In the genomic region with DNA sequence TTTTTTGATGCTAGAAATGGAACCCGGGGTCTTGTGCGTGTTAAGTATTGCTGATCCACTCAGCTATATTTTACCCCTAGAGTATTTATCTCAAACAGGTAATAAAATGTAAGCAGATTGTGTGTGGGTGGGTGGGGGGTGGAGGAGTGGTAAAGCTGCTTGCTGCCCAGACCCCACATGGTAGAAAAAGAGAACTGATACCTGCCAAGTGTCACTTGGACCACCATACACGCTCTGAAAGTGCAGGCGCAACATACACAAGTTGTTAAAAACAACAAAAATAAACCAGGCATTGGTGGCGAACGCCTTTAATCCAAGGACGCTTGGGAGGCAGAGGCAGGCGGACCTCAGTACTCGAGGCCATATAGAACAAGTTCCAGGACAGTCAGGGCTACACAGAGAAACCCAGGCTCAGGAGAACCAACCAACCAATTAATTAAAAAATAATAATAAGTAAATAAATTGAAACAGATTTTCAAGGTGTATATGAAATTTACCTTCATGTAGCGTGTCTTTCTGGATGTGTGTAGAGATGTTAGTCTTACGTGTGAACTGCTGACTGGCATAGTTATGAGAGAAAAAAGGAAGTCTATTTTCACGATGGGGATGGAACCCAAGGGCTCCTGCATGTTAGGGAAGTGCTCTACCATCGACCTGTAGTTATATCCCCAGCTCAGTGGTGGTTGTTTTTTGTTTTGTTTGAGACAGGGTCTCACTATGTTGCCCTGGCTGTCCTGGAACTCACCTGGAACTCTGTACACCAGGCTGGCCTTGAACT, we compare ENCODE assay signal across 10 mouse cellular contexts. TPM values are rescaled to one million over a fixed set of nuclear protein-coding genes. Genes with fewer than 3 reads are reported as not detected.
DNase-seq lines count a peak whose midpoint lies in the region; ATAC-seq and TF ChIP-seq lines count a peak whose summit lies in the region.
"Had no signal": no experiment of that assay in that cellular context is flagged by ENCODE, and none has a peak within 500 bp of the region (broad histone marks: within the 10 kb centered on the region; RNA-seq: fewer than 3 reads in every experiment).

No protein-coding gene starts in this region.

- H3K4me2 ChIP-seq in heart, embryonic 15.5 days, result peak overlapping the region; percentile 69
- H3K4me2 ChIP-seq in hindbrain, embryonic 14.5 days (replicated peaks), result peak overlapping the region; percentile 59
- peak overlapping the region; percentile 50 for H3K4me2 ChIP-seq in midbrain, embryonic 11.5 days

- H3K36me3 ChIP-seq in heart, embryonic 15.5 days, result no peaks in the 10 kb centered on the region
- H3K36me3 ChIP-seq in heart, adult 2 months (ENCODE audit: control insufficient read depth, insufficient read depth, low read length), result no peaks in the 10 kb centered on the region
- H3K36me3 ChIP-seq in hindbrain, embryonic 14.5 days (replicated peaks; ENCODE audit: control insufficient read depth, insufficient read depth), result peaks cover 38% of the 10 kb centered on the region
- peaks cover 4% of the 10 kb centered on the region; the same call in 1 of the 2 replicates for H3K36me3 ChIP-seq in midbrain, embryonic 11.5 days (ENCODE audit: control insufficient read depth, insufficient read depth, low read length)

- intact Hi-C loops in heart, adult 2 months (cut with DNase I), result no loop called here

- H3K9ac ChIP-seq in heart, embryonic 15.5 days, result no peak overlapping the region
- H3K9ac ChIP-seq in heart, adult 2 months (ENCODE audit: low read depth, low read length), result no peak overlapping the region
- H3K9ac ChIP-seq in hindbrain, embryonic 14.5 days, result peak overlapping the region; percentile 71
- H3K9ac ChIP-seq in midbrain, embryonic 11.5 days (ENCODE audit: low read length), result peak overlapping the region; percentile 82

- TF ChIP-seq EP300 in heart, adult 2 months (IDR thresholded peaks at IDR 0.05; ENCODE audit: insufficient read depth, low read depth, low read length), result no peak

- H3K27ac ChIP-seq in heart, embryonic 15.5 days, result peak overlapping the region; percentile 88
- no peak overlapping the region; the same call in 1 of the 2 replicates for H3K27ac ChIP-seq in heart, adult 2 months
- H3K27ac ChIP-seq in hindbrain, embryonic 14.5 days, result peak overlapping the region; percentile 88
- no peak overlapping the region for H3K27ac ChIP-seq in midbrain, embryonic 11.5 days (ENCODE audit: low read depth, low read length)

- WGBS in heart, embryonic 15.5 days, result 76% methylated on average over 13 of the region's 13 CpGs
- WGBS in heart, adult 2 months, result 83% methylated on average over 13 of the region's 13 CpGs
- WGBS in hindbrain, embryonic 14.5 days, result 85% methylated on average over 13 of the region's 13 CpGs
- 79% methylated on average over 13 of the region's 13 CpGs for WGBS in midbrain, embryonic 11.5 days

- no peak for TF ChIP-seq CTCF in heart, adult 2 months (IDR thresholded peaks at IDR 0.05)

- TF ChIP-seq POLR2A in heart, adult 2 months (IDR thresholded peaks at IDR 0.05; ENCODE audit: insufficient read depth, low read depth, low read length), result no peak

- H3K4me1 ChIP-seq in heart, embryonic 15.5 days (replicated peaks), result peaks cover 41% of the 10 kb centered on the region
- H3K4me1 ChIP-seq in heart, adult 2 months (ENCODE audit: control insufficient read depth, insufficient read depth, low read length), result peaks cover 9% of the 10 kb centered on the region
- H3K4me1 ChIP-seq in hindbrain, embryonic 14.5 days (replicated peaks; ENCODE audit: control insufficient read depth, insufficient read depth, low read length), result peaks cover 24% of the 10 kb centered on the region
- peaks cover 4% of the 10 kb centered on the region; the same call in 1 of the 2 replicates for H3K4me1 ChIP-seq in midbrain, embryonic 11.5 days (ENCODE audit: control insufficient read depth, insufficient read depth, low read length)

- no peak for ATAC-seq in heart, embryonic 15.5 days (replicated peaks; ENCODE audit: insufficient number of reproducible peaks, insufficient read depth, low FRiP score, low read depth)
- no peak for ATAC-seq in hindbrain, embryonic 14.5 days (ENCODE audit: low FRiP score)
- no peak for ATAC-seq in midbrain, embryonic 11.5 days (ENCODE audit: low FRiP score)

- peak overlapping the region; percentile 54 for H3K4me3 ChIP-seq in heart, embryonic 15.5 days
- no peak overlapping the region; the same call in 1 of the 2 replicates for H3K4me3 ChIP-seq in heart, adult 2 months
- peak overlapping the region; percentile 47 for H3K4me3 ChIP-seq in hindbrain, embryonic 14.5 days (replicated peaks; ENCODE audit: low read length)
- peak overlapping the region; percentile 49; the same call in 1 of the 2 replicates for H3K4me3 ChIP-seq in midbrain, embryonic 11.5 days (ENCODE audit: low read depth, low read length)

- no peaks in the 10 kb centered on the region for H3K27me3 ChIP-seq in heart, embryonic 15.5 days
- H3K27me3 ChIP-seq in heart, adult 2 months (ENCODE audit: control insufficient read depth, insufficient read depth, low read length), result no peaks in the 10 kb centered on the region
- no peaks in the 10 kb centered on the region for H3K27me3 ChIP-seq in hindbrain, embryonic 14.5 days (ENCODE audit: control insufficient read depth, insufficient read depth, low read length)
- no peaks in the 10 kb centered on the region for H3K27me3 ChIP-seq in midbrain, embryonic 11.5 days (ENCODE audit: control insufficient read depth, insufficient read depth, low read length)

- DNase-seq in heart, adult 2 months, result no peak
- DNase-seq in MEL-GATA-1-ER (ENCODE audit: extremely low read depth, low read depth), result peak; percentile 72
- DNase-seq in hindbrain, embryonic 14.5 days (ENCODE audit: low spot score), result no peak
- DNase-seq in midbrain, embryonic 11.5 days (ENCODE audit: low spot score, missing footprints), result peak; percentile 37
- no peak for DNase-seq in cerebellum, adult 18-20 months
- no peak for DNase-seq in left cerebral cortex, adult 11 months (ENCODE audit: low spot score)
- no peak for DNase-seq in spleen, adult 12 weeks (ENCODE audit: low spot score)
- DNase-seq: cerebellum, adult 2 months; lung, adult 2 months had no signal

- H3K9me3 ChIP-seq in heart, embryonic 15.5 days (replicated peaks), result no peaks in the 10 kb centered on the region
- 0 out of 2 replicates have a peak, but pooled peaks cover 5% of the 10 kb centered on the region for H3K9me3 ChIP-seq in hindbrain, embryonic 14.5 days (ENCODE audit: control insufficient read depth, low read length)
- H3K9me3 ChIP-seq in midbrain, embryonic 11.5 days (ENCODE audit: control insufficient read depth, low read length), result peaks cover 3% of the 10 kb centered on the region; the same call in 1 of the 2 replicates

- no peaks in the 10 kb centered on the region for H3K79me2 ChIP-seq in heart, adult 2 months (replicated peaks; ENCODE audit: control insufficient read depth, insufficient read depth, low read length)

RNA-seq across cellular contexts. Expression of a gene that starts 38.9 kb away (rescaled TPM):
- 19.3 and 22.2 TPM in 2 replicates for polyA plus RNA-seq in heart, embryonic 15.5 days (2015; fragmentation: Nextera tagmentation; extraction: Ambion mirVana)
- 1 to 10 TPM; 4.4 to 5.8 TPM for total RNA-seq in heart, adult 2 months (2021)
- 9.8 and 12.0 TPM in 2 replicates for polyA plus RNA-seq in heart, adult 2 months (2012; rRNA removed)
- polyA plus RNA-seq in hindbrain, embryonic 14.5 days (2014; fragmentation: Nextera tagmentation; extraction: Ambion mirVana), result 63.9 and 76.4 TPM in 2 replicates
- polyA plus RNA-seq in midbrain, embryonic 11.5 days (2014; fragmentation: Nextera tagmentation; extraction: Ambion mirVana), result 26.6 and 27.9 TPM in 2 replicates

Comparison
In these comparisons a context has a peak if more than half of its experiments do, and no peak if none do; other contexts are left out.
1. H3K27ac ChIP-seq: peak in heart, embryonic 15.5 days (single experiment) and hindbrain, embryonic 14.5 days (single experiment); none in heart, adult 2 months (single experiment) and midbrain, embryonic 11.5 days (single experiment).
2. H3K9ac ChIP-seq: peak in hindbrain, embryonic 14.5 days (single experiment) and midbrain, embryonic 11.5 days (single experiment); none in heart, embryonic 15.5 days (single experiment) and heart, adult 2 months (single experiment).
3. DNase-seq: peak in MEL-GATA-1-ER (single experiment) and midbrain, embryonic 11.5 days (single experiment); none in heart, adult 2 months (0 of 2), hindbrain, embryonic 14.5 days (single experiment), cerebellum, adult 18-20 months (0 of 2), left cerebral cortex, adult 11 months (single experiment) and spleen, adult 12 weeks (single experiment).
4. Peak in every context shown above with its lines, with median percentiles within 50 percentile points of each other: H3K4me2 ChIP-seq.